Mouse (Mus musculus): ENCODE data around the gene Pcgf1.

Pcgf1 gene

GRCm38 (mm10) chr6:83101688-83102556 is 24.3 kb downstream of the Pcgf1 start:
- peak; percentile 80 for DNase-seq (ENCODE audit: low spot score)

- no peak for DNase-seq (ENCODE audit: low spot score)
Observed at GRCm38 (mm10) chr6:83103130-83103650, 25.5 kb downstream of the Pcgf1 start.

GRCm38 (mm10) chr6:83104158-83104557 is 26.5 kb downstream of the Pcgf1 start:
- no peak for DNase-seq (ENCODE audit: low spot score)

DNA sequence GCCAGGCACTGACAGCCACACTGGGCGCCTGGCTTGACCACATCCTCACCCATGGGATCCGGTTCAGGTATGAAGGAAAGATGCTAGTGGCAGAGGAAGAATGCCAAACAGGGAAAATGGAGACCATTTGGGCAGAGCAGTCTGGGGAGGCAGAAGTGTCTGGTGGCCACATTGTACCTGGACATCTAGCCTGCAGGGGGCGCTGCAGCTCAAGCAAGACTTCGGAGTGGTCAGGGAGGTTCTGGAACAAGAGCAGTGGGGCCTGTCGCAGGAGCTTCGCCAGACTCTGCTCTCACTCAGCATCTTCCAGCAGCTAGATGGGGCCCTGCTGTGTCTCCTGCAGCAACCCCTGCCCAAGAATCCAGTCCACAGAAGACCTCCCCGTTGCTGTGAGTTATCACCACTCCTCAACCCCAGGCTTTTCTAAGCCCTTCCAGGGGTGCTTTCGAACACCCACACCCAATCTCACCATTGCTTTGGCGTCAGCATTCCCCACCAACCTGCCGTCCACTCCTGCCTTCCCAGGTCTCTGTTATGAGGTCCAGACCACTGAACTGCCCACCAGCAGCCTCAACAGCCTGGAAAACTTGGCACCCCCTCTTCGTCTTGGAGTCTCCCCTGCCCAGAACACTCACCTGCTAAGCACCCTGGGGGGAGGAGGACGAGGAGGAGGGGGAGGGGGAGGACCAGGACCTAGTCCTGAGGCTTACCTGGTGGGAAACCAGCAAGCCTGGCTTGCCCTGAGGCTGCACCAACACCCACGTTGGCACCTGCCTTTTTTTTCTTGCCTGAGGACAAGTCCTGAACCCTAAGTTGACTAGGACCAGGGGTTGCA is 30.1 kb downstream of the Pcgf1 start:
- peak; percentile 89 for DNase-seq (ENCODE audit: low spot score)

DNA sequence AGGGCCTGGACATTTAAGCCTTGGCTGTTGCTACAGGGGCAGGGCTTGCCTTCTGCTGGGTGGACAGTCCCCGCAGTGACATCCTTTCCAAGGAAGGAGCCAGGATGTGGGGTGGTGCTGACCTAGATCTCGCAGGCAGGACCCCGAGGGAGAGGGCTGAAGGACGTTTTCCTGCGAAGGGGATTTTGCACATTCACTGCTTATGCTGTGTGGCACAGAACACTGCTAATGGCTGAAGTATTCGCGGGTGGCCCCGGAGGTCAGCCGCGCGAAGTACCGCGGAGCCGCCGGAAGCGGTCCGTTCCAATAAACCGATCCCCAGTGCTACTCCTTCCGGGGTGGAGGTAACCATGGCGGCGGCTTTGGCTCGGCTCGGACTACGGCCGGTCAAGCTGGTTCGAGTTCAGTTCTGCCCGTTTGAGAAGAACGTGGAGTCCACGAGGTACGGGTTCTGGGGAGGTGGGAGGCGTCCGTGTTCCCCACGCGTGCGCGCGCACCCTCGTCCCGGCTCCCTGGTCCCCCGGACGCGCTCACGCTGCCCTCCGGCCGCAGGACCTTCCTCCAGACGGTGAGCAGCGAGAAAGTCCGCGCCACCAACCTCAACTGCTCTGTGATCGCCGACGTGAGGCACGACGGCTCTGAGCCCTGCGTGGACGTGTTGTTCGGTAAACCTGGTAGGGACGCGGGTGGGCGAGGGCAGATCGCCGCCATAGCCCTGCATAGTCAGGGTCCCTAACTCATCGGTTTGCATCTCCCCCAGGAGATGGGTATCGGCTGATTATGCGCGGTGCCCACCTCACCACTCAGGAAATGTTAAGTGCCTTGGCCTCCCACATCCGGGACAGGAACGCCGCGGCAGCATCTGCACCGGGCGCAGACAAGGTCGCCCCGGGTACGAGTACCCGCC is 31.3 kb downstream of the Pcgf1 start, which contains the start of gene Mrpl53:
Mrpl53 (plus strand) TSS at position 279 of the 907 bp plus-strand sequence.
- DNase-seq (ENCODE audit: low spot score): peak; percentile 87

DNA sequence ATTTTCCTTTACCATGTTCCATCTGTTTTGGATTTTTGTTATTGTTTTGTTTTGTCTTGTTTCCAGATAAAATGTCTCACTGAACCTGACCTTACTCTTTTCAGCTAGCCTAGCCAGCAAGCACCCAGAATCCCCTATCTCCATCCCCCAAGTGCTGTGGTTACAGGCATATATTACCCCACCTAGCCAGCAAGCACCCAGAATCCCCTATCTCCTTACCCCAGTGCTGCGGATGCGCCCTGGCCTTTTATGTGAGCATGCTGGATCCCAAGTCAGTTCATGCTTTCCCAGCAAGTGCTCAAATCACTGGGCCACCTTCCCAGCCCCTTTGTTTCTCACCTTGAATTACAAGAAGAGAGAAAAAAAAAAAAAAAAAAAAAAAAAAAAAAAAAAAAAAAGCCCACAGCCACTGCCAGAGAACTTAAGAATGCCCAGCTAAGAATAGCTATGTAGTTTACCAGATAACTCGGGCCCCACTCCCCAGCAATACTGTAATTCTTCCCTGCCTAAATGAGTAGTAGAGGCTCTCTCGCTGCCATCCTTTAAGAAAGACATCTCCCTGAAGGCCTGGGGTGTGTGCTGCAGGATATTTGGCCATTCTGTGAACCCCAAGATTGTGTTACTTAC is 34.0 kb downstream of the Pcgf1 start:
- no peak for DNase-seq (ENCODE audit: low spot score)

DNA sequence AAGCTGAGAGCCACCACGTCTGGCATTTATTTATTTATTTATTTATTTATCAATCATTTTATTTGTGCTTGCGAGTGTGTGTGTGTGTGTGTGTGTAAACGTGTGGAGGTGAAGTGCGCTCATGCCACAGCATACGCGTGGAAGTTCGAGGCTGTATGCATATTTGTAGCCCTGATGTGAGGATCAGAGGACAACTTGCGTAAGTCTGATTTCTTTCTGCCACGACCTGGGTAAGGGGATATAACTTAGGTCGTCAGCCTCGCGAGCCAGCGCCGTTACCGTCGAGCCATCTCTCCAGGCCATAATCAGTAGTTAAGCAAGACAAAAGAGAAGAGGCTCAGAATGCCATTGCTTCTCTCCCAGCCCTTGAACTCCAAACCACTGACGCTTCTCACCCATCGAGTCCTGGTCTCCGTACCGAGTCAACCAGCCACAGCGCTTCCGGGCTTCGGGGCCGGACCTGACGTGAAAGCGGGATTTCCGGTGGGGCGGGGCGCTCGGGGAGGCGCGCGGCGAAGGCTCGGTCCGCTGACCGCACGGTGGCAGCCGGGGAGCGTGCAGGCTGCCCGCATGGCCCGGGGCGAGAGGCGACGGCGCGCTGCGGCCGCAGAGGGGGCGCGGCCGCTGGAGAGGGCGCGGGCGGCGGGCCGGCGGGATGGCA is 37.5 kb downstream of the Pcgf1 start, which contains the start of gene Mogs:
Mogs (plus strand) TSS at position 486 of the 661 bp plus-strand sequence.
- DNase-seq (ENCODE audit: low spot score): peak; percentile 96

DNA sequence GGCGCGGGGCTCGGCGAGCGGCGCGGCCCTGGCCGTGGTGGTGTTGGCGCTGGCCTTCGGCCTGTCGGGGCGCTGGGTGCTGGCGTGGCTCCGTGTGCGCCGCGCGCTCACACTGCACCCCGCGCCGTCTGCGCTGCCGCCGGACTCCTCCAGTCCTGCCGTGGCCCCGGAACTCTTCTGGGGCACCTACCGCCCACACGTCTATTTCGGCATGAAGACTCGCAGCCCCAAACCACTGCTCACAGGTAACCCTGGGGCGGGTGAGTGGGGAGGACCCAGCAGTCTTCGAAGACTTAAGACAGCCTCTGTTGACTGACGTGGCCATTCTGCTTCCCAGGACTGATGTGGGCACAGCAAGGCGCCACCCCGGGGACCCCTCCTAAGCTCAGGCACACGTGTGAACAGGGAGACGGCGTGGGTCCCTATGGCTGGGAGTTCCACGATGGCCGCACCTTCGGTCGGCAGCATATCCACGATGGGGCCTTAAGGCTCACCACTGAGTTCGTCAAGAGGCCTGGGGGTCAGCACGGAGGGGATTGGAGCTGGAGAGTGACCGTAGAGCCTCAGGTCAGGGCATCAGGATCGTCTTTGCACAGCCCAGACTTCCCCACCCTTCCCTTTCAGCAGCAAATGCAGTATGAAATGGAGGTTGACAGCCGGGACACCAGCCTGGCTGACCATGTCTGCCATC is 38.2 kb downstream of the Pcgf1 start:
- DNase-seq (ENCODE audit: low spot score): no peak

GRCm38 (mm10) chr6:83116373-83117164 is 38.9 kb downstream of the Pcgf1 start:
- no peak for DNase-seq (ENCODE audit: low spot score)

GRCm38 (mm10) chr6:83117165-83117438 is 39.4 kb downstream of the Pcgf1 start:
- no peak for DNase-seq (ENCODE audit: low spot score)

- no peak for DNase-seq (ENCODE audit: low spot score)
Observed at GRCm38 (mm10) chr6:83117616-83118015, 39.9 kb downstream of the Pcgf1 start.

DNA sequence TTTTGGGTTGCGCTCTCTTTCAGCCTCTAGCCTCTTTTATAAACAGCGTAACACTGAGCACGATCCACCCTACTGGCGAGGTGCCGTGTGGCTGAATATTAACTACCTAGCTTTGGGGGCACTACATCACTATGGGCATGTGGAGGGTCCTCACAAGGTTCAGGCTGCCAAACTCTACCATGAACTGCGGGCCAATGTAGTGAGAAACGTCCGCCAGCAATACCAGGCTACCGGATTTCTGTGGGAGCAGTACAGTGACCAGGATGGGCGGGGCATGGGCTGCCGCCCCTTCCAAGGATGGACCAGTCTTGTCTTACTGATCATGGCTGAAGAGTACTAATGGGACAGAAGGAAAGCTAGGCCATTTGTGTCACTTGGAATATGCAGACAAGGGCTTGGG is 40.7 kb downstream of the Pcgf1 start:
- DNase-seq (ENCODE audit: low spot score): no peak

DNA sequence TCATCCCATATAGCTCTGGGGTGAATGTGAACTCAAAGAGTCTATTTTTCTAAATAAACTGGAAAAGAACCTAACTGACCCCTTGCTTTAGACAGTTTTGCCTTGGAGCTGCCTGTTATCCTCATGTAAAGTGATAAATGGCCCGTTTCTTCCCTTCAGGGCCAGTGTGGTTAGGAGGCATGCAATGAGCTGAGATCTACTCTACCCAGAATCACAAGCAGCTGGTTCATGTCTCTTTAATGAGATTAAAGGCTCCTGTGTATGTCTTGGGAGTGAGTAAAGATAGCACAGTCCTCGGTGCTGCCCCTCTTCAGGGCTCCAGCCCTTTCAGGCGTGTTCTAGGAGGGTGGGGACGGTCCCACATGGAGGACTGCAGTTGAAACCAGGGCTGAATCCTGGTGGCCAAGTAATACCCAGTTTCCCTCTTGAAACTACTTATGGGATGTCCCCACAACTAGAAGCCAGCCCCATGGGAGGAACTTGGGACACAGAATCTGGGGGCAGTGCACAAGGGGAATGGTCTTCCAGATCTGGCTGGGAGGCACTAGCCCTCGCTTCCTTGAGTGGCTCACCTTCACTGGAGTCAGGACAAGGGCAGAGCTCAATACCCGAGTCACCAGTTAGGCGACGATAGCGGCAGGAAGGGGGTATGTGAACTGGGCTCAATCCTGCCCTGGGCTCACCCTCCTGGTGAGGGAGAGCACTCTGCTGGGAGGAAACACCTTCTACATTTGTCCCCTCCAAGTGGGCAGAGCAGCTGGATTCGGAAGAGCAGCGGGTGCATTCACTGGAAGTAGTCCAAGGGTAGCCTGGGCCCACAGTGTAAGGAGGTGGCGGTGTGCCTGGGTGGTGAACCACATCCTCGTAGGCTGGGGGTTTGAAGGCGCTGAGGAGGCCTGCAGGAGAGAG is 41.4 kb downstream of the Pcgf1 start:
- DNase-seq (ENCODE audit: low spot score): no peak

GRCm38 (mm10) chr6:83119734-83120051 is 42.0 kb downstream of the Pcgf1 start:
- no peak for DNase-seq (ENCODE audit: low spot score)

DNA sequence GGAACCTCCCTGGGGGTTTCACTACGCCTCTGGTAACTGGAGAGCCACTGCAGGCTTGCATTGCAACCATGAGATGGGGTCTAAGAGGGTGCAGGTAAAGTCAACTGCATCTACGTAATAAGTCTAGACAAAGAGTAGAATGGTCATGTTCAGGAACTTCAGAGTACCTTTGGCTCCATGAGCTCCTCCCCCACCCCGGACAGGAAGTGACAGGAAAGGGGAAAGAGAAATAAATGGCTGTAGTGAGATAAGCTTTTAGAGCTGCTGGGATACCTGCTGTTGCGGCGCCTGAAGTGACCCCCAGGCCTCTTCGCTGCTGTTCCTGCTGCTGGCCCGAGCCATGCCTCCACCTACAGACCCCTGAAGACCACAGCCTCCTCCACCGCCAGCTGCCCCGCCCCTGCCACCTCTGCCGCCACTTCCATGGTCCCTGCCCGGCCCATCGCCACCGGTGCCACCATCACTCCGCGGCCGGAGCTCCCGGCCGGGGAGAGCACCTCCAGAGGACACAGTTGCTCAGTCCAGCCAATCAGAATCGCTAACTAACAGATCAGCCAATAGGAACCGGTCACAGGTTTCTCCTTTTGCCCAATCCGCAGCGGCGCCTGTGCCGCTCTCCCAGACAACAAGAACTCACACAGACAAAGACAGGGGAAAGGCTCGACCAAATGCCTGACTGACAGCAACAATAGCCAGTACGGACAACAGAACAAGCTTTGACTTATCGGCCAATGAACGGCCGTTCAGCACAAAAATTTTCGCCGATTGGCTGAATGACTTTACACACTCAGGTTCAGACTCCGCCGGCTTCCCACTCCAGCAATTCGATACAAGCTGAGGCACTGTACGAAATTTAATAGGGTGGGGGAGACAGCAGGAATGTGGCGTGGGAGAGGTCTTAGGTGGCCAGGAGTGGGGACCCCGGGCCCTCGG is 43.5 kb downstream of the Pcgf1 start, which contains the start of gene Wbp1:
Wbp1 (minus strand) TSS at position 630 of the 933 bp plus-strand sequence.
- DNase-seq (ENCODE audit: low spot score): peak; percentile 87

GRCm38 (mm10) chr6:83121863-83122710 is 44.4 kb downstream of the Pcgf1 start:
- peak; percentile 72 for DNase-seq (ENCODE audit: low spot score)

All from testis, postnatal 10 days (tissue).